Mouse (Mus musculus): Measurements from ENCODE around the gene Grwd1.

Grwd1 gene

DNA sequence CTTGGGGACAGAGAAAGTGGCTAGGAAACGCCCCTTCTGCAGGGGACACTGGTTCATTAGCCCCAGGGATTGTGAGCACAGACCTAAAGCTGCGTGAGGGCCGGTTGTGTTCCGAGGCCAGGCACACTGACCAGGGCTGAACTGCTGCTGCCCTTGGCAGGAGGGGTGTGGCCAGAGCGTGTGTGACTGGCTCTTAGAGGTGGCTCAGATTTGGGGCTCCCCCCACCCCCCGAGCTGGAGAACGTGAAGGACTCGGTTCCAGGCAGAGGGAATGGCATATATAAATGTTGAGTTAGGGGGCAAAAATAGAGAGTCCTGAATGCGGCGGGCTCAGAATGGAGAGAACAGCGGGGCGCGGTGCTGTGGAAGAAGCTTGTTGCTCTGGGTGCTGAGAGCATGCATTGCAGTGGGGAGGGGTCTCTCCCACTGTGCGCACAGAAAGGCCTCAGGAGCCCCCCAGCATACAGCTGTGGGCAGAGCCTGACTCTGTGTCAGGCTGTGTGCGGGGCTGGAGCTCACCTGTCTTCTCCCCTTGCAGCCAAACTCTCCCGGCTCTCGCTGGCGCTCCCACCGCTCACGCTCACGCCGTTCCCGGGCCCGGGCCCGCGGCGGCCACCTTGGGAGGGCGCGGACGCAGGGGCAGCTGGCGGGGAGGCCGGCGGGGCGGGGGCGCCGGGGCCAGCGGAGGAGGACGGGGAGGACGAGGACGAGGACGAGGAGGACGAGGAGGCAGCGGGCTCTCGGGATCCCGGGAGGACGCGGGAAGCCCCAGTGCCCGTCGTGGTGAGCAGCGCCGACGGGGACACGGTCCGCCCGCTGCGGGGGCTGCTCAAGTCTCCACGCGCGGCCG, 32.9 kb downstream of the Grwd1 start:
- peak; percentile 50 for DNase-seq

DNA sequence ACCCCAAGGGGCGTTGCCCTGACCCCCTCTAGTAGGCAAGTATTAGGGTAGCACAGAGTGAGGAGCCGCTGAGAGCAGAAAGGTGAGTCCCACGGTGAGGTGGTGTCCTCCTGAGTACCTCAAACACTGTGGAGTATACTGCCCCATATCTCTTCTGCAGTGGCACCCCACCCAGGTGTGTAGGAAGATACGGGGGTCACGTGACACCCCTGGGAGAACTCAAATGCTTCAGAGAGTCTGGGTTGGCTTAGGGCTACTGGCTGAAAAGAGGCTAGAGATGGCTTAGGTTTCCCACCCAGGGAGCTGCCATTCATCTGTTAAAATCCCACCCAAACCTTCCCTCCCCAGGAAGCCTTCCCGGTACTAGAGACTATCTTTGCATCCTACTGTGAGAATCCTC, 33.8 kb downstream of the Grwd1 start:
- DNase-seq: peak; percentile 28

DNA sequence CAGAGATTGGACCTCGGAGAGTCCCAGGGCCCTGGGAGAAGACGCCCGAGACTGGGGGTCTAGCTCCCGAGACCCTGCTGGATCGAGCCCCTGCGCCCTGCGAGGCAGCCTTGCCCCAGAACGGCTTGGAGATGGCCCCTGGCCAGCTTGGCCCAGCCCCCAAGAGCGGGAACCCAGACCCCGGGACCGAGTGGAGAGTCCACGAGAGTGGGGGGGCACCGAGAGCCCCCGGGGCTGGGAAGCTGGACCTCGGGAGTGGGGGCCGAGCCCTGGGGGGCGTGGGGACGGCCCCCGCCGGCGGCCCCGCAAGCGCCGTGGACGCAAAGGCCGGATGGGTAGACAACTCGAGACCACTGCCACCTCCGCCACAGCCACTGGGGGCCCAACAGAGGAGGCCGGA, 35.8 kb downstream of the Grwd1 start:
- DNase-seq: peak; percentile 47

DNA sequence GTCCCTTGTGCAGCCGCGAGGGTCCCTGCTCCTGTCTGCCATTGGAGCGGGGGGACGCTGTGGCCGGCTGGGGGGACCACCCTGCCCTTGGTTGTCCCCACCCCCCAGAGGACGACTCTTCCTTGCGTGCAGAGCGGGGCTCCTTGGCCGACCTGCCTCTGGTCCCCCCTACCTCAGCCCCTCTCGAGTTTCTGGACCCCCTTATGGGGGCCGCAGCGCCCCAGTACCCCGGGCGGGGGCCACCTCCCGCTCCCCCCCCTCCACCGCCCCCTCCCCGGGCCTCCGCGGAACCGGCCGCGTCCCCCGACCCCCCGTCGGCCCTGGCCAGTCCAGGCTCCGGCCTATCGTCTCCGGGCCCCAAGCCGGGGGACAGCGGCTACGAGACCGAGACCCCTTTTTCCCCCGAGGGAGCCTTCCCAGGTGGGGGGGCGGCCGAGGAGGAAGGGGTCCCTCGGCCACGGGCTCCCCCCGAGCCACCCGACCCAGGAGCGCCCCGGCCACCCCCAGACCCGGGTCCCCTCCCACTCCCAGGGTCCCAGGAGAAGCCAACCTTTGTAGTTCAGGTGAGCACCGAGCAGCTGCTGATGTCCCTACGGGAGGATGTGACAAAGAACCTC, 36.7 kb downstream of the Grwd1 start:
- peak; percentile 34 for DNase-seq

DNA sequence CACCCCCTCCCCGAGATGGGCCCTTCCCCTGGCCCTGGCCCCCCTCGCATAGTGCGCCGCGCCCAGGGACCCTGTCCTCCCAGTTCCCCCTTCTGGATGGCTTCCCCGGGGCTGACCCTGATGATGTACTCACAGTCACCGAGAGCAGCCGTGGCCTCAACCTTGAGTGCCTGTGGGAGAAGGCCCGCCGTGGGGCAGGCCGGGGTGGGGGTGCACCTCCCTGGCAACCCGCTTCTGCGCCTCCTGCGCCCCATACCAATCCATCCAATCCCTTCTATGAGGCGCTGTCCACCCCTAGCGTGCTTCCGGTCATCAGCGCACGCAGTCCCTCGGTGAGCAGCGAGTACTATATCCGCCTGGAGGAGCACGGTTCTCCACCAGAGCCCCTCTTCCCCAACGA, 37.5 kb downstream of the Grwd1 start:
- DNase-seq: no peak

DNA sequence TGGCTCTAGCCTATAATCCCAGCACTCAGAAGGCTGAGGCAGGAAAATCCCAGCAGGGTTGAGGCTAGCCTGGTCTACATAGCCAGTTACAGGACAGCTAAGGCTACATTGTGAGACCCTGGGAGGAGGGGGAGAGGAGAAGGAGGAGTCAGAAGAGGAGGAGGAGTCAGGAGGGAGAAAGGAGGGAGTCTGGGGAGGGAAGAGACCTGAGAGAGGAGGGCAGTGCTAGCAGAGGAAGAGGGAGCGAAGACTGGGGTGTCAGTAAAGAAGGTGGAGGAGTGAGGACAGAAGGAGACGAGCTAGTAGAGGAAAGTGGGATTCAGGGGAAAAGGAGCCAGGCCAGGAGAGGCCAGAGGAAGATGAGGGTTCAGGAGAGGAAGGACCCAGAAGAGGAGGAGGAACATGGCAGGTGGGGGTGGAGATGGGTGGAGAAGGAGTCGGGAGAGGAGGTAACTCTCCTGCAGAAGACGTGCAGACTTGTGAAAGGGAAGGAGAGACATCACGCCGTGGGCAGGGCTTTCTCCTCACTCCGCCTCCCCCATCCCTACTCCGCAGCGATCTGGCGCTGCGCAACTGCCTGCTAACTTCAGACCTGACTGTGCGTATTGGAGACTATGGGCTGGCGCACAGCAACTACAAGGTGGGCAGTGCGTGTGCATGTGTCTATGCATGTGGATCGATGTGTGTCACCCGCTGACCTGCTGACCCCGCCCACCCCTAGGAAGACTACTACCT, 38.8 kb downstream of the Grwd1 start:
- DNase-seq: peak; percentile 28

DNA sequence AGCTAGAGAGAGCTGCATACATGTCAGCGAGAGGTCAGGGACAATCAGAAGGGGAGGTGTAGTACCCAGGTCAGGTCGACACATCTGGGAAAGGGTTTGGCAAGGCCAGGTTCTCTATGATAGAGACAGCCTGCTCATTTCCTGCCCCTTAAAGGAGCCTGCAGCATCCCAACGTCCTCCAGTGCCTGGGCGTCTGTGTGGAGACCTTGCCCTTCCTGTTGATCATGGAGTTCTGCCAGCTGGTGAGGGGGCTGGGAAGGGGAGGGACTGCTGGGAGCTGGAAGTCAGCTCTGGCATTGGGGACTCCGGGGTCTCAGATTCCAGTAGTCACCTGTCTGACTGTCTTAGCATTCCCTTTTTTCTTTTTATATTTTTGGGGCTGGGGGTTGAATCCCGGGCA, 40.0 kb downstream of the Grwd1 start:
- DNase-seq: peak; percentile 35

DNA sequence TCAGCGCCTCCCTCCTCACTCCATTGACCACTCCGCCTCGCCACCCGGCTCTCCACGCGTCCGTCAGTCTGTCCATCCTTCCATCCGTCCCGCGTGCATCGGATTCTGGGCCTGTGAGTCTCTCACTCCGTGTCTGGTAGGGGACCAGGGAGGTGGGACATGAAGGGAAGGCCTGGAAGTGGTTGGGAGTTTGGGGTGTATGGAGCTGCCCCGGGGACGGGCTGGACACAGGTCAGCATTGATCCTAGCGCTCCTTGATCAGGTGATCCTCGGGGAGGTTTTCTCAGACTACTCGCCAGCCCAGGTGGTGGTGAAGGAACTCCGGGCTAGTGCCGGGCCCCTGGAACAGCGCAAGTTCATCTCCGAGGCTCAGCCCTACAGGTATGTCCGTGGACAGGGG, 43.1 kb downstream of the Grwd1 start:
- DNase-seq: peak; percentile 71

DNA sequence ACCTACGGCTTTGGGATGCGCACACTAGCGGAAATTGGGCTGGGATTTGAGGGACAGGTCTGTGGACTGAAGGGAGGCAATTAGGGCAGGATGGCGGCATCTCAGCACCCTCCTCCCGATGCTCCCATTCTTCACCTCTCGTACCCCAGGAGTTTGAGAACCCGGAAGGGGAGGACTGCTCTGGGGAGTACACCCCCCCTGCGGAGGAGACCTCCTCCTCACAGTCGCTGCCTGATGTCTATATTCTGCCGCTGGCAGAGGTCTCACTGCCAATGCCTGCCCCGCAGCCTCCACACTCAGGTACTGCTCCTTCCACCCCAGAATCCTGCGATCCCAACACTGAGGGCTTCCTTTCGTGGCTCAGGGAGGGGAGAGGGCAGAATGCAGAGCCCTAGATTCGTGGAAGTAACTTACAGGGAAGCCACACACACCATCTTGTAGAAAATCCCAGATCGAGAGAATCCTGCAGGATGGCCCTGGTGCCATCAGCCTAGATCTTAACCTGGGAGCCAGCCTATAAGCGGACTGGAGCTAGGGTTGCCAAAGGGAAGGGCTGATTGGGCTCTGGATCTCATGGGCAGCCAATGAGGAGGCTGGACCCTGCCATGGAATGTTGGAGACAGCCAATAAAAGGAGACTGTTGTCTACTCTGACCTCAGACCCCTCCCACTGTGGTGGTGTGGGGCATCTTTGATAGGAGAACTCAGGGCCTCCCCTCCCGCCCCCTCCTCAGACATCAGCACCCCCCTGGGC, 43.9 kb downstream of the Grwd1 start:
- DNase-seq: peak; percentile 87

DNA sequence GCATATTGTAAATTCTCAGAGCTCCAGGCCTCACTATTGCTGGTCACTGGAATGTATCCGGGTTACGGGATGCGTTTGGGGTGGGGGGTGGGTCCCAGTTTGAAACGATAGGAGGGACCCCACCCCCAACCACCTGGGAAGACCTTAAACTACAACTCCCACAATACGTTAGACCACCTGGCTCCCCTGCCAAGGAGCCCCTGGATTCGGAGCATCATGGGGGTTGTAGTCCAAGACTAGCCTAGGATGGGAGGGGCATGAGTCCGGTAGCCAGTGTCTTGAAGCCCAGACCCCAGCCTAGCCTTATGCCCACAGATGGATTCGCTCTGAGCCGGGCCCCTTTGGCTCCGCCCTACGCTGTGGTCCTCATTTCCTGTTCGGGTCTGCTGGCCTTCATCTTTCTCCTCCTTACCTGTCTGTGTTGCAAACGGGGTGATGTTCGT, 44.6 kb downstream of the Grwd1 start:
- peak; percentile 89 for DNase-seq

DNA sequence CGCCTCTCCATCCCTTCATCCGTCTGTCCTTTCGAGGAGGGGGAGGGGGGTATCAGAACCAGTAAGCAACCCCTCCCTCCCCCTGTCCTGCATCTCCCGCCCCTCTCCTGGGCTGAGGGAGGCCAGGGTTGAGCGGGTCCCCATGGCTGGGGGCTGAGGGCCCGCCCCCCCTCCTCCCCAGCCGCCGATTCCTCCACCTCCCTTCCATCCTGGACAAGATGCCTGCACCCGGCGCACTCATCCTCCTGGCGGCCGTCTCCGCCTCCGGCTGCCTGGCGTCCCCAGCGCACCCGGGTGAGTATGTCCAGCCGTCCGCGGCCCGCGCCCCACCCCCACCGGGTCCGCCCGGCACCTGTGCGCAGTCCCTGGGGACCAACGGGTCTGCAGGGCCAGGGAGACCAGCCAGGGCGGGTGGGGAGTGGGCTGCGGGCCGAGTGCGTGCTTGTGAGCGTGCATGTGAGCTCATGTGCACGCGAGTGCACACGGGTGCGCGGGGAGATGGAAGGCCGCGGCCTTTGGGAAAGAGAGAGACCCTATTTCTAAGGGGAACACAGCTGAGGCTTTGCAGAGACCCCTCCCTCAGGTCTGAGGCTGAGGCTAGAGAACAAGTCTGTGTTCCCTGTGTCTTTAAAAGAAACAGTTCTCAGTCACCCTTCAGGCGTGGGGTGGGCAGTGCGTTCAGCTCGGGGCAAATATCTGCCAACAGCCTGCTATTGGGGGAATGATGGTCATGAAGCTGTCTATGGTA, 45.2 kb downstream of the Grwd1 start:
- DNase-seq: peak; percentile 87

DNA sequence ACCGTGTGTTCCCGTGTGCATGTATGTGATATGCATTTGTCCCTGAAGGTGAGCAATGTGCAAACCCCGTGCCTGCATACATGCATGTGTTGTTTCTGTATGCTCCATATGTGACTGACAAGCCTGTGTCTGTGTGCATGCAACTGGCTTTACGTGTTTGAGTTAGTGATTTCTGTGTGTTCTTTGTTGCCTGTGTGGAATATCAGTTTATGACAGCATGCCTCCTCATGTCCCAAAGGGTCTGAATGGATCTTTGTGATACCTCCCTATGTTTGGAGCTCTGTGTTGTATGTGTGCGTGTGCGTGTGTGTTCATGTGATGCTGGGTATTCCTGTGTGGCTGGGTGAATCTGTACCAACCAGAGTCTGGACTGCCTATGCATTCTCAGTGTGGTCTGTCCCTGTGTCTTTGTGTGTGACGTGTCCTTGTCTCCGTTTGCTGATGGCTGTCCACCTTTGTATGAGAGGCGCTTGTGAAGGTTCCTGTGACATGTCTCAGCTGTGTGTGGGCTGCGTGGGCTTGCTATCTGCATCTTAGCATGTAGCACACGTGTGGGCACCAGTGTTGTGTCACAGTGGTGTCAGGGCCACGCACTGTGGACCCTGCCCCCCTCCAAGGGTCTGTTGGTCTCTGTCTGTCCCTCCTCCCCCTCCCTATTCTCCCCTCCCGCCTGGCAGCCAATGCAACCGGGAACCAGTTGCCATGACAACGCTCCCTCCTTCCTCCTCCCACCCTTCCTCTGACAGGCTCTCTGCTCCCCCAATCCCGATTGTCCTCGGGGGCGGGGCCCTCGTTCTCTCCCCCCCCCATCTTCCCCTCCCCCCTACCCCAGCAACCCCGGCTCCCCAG, 46.0 kb downstream of the Grwd1 start, which contains the start of gene Sult2b1:
Gene Sult2b1, minus strand, starts transcription at position 146 of the 849 bp plus-strand sequence.
- peak; percentile 95 for DNase-seq

DNA sequence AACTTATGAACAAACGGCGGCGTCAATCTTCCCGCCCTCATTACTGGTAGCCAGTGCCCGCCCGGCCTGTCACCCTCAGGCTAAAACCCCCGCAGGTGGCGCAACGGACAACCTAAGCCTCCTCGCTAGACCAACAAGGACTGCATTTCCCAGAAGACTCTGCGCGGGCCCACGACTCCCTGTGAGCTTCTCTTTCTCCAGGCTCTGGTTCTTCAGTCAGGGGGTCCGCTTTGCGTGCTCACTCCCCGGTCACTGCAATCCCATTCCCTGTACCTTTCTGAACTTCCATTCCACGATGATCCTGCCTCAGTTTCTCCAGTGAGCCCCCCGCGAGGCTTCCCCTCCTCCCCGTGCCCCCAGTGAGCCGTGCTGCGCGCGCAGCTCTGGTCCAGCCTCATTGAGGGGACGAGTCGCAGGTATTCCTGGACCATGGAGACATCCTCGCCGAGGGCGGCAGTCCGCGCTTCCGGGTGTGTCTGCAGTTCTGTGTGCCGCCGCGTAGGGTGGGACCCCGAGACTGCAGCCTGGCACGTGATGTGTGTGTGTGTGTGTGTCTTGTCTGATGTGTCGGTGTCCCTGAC, 47.1 kb downstream of the Grwd1 start, which contains the start of gene Lmtk3:
Gene Lmtk3, plus strand, starts transcription at position 228 of the 581 bp plus-strand sequence.
- peak; percentile 88 for DNase-seq

DNA sequence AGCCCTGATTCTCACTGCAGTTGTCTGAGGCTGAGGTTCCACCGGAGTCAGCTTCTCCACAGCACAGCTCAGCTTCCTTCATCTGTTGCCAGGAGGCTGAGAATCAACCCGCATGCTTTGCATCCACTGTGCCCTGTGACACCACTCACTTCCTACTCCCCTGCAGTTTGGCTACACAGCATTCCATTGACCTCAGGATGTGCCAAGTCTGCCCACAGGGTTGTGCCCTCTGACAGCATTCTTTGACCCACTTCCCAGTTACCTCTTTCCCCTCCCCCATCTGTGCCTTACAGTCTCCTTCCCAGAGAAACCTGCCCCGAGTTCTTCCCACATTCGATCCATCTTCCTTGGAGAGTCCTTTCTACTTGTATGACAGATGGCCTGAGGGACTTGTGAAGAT, 48.5 kb downstream of the Grwd1 start:
- DNase-seq: no peak

DNA sequence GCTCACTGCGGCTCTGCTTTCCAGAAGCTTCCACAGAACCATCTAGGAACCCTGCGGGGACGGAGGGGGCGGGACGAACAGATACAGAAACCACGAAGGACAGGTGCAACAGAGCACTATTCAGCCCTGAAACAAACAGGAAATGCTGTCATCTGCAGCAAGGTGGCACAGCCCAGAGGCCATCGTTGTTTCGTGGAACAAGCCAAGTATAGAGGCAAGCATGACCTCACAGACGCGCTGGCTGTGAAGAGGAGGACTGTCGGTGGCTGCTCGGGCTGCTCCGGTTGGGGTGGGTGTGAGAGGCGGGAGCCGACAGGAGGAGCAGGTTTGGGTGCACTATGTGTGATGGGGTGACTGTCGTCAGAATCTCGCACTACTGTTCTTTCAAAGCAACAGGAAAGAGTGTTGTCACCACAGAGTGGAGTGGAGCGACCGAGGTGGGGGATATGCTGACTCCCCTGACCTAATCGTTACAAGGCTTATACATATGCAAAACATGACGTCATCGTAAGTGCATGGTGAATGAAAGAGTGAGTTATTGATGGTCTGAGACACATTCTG, 51.6 kb downstream of the Grwd1 start:
- no peak for DNase-seq

DNA sequence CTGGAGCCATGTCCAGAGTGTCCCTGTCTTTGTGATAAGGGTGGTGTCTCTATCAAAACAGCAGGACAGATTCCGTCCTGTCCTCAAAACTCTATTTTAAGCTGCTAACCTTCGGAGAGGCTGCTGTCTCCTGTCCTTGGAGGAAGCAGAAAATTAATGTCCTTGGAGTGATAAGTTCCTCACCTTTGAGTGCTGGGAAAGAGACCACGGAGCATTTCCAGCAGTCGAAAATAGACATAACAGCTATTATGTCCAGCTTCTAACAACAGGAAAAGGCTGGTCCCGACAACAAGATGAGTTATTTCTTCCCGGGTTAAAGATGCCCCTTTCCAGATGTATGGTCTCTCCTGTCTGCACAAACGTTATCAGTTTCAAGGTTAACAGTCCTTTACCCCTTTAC, 55.5 kb downstream of the Grwd1 start:
- no peak for DNase-seq

Data from cerebellum, adult 9-11 months (tissue).